Mouse (Mus musculus) heart, embryonic 12.5 days (tissue): ENCODE results near the gene Olfr372. TPM values are rescaled to one million over a fixed set of nuclear protein-coding genes. Genes with fewer than 3 reads are reported as not detected.
"Not testable (repeated sequence)": the region's sequence is repeated elsewhere in the genome, so short reads cannot be mapped to it uniquely, and the experiment has no call there.

Experiments used
- ATAC-seq: fragments of 200-750 bp; cut with Nextera tagmentation; 2 replicates; pipeline ENCODE4 v1.8.0; 2017; ENCODE audit warnings: moderate TSS enrichment, moderate library complexity; ENCODE audit not compliant: insufficient number of reproducible peaks, low FRiP score
- H3K27ac ChIP-seq: fragments of 300-500 bp; sonication (generic); 2 replicates; pipeline ENCODE4 v1.5.1; 2016; ENCODE audit warnings: mild to moderate bottlenecking, moderate library complexity; ENCODE audit not compliant: poor library complexity, severe bottlenecking
- H3K27me3 ChIP-seq: fragments of 300-500 bp; sonication (generic); replicated peaks from 2 replicates; pipeline ENCODE4 v1.6.1; 2016; ENCODE audit warnings: mild to moderate bottlenecking, moderate library complexity
- H3K36me3 ChIP-seq: fragments of 300-500 bp; sonication (generic); 2 replicates; pipeline ENCODE4 v1.6.1; 2016; ENCODE audit warnings: mild to moderate bottlenecking, moderate library complexity
- H3K4me1 ChIP-seq: fragments of 300-500 bp; sonication (generic); replicated peaks from 2 replicates; pipeline ENCODE4 v1.6.1; 2016; ENCODE audit warnings: mild to moderate bottlenecking
- H3K4me2 ChIP-seq: fragments of 300-500 bp; sonication (generic); 2 replicates; pipeline ENCODE4 v1.6.1; 2016; ENCODE audit warnings: mild to moderate bottlenecking, moderate library complexity
- H3K4me3 ChIP-seq: fragments of 300-500 bp; sonication (generic); 2 replicates; pipeline ENCODE4 v1.5.1; 2016; ENCODE audit warnings: mild to moderate bottlenecking
- H3K9ac ChIP-seq: fragments of 300-500 bp; sonication (generic); 2 replicates; pipeline ENCODE4 v1.6.1; 2016; ENCODE audit warnings: mild to moderate bottlenecking, moderate library complexity
- H3K9me3 ChIP-seq: fragments of 300-500 bp; sonication (generic); replicated peaks from 2 replicates; pipeline ENCODE4 v1.6.1; 2016; ENCODE audit warnings: mild to moderate bottlenecking, moderate library complexity
- WGBS: fragments of 180-500 bp; shearing (Covaris S2); methylation state at CpG from one replicate; pipeline ENCODE4 v1.1.7; 2016; 5-methylcytosine and 5-hydroxymethylcytosine counted together
- polyA plus RNA-seq: library from polyadenylated mRNA; unstranded; fragments of >200 nt; fragmentation: Nextera tagmentation; extraction: Ambion mirVana; gene quantifications from 2 replicates; pipeline ENCODE4 v1.2.1, GENCODE M21; 2016

Olfr372 gene
- polyA plus RNA-seq, 1 experiment from 2014 or later = not detected

DNA sequence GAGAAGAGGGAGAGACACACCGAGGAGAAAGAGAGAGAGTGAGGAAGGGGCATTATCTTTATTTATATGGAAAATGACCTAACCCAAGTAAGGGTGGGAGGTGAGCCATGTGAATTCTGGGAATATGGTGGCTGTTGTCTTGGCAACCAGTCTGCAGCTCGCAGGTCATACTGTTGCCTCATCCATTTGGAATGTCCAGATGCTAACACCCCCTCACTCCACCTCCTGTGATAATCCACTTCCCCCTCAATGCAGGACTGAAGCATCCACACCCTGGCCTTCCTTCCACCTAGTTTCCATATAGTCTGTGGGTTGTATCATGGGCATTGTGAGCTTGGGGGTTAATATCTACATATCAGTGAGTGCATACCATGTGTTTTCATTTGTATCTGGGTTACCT is 21.2 kb upstream of the Olfr372 start:
- Histone ChIP-seq H3K9me3 (no peaks in the 10 kb centered on the region), H3K36me3 (no peaks in the 10 kb centered on the region), H3K27me3 (no peaks in the 10 kb centered on the region), H3K27ac (no peak overlapping the region), H3K4me3 (no peak overlapping the region), H3K9ac (no peak overlapping the region), H3K4me1 (no peaks in the 10 kb centered on the region), H3K4me2 (no peak overlapping the region)
- ATAC-seq = 0 out of 2 replicates have a peak, but pooled peaks have one; percentile 18
- 51% methylated on average over 2 of the region's 2 CpGs for WGBS

DNA sequence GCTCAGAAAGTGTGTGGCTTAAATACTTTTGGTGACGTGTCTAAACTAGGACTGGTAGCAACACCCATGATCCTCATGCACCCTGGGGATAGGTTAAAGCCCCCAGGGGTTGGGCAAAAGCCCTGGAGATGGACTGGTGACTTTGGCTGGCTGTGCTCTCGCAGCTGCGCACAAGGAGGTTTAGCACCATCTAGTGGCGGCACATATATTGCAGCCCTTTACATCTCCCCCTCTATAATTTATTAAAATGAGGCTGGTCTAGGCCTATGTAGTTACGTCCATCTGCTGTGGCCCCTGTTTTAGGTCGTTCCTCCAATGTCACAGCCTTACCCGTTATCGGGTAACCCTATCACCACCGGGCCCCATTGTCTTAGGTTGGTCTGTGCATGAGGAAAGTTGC is 16.1 kb upstream of the Olfr372 start:
- H3K9me3 ChIP-seq, H3K9ac ChIP-seq, H3K27ac ChIP-seq, H3K4me1 ChIP-seq, H3K27me3 ChIP-seq, H3K4me3 ChIP-seq, H3K36me3 ChIP-seq, ATAC-seq, H3K4me2 ChIP-seq: not testable (repeated sequence)
- WGBS = 14% methylated on average over 5 of the region's 9 CpGs

GRCm38 (mm10) chr8:72032926-72033325 is 8.1 kb upstream of the Olfr372 start:
- not testable (repeated sequence) for H3K4me2 ChIP-seq, H3K9ac ChIP-seq, H3K27ac ChIP-seq, H3K9me3 ChIP-seq, H3K4me3 ChIP-seq, H3K4me1 ChIP-seq, H3K27me3 ChIP-seq, H3K36me3 ChIP-seq, ATAC-seq
- WGBS = 43% methylated on average over 4 of the region's 4 CpGs

DNA sequence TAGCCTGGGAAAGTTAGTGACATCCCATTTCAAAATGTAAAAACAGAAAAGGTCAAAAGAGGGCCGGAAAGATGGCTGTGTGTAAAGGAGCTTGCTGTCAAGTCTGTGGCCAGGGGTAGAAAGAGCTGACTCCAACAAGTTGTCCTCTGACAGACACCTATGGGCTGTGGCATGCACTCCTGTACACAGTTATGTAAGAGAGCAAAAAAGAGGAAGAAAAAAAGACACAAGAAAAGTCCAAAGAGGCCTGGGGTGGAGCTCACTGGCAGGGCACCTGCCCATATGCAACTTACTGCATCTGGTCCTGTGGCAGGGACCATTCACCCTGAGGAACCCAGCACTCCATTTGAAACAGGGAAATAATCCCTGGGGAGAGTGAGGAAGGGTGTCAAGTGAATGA is 1.5 kb downstream of the Olfr372 start:
- Histone ChIP-seq H3K9me3 (no peaks in the 10 kb centered on the region), H3K27me3 (no peaks in the 10 kb centered on the region), H3K36me3 (no peaks in the 10 kb centered on the region), H3K4me3 (no peak overlapping the region), H3K4me2 (no peak overlapping the region), H3K9ac (no peak overlapping the region), H3K4me1 (no peaks in the 10 kb centered on the region), H3K27ac (no peak overlapping the region)
- no peak for ATAC-seq
- WGBS = 71% methylated on average over 1 of the region's 1 CpGs

- H3K4me2 ChIP-seq, H3K27me3 ChIP-seq, H3K9ac ChIP-seq, H3K36me3 ChIP-seq, H3K9me3 ChIP-seq, H3K4me1 ChIP-seq, H3K27ac ChIP-seq, H3K4me3 ChIP-seq, ATAC-seq: not testable (repeated sequence)
These were observed 13.6 kb downstream of the Olfr372 start for GRCm38 (mm10) chr8:72054633-72055032.

DNA sequence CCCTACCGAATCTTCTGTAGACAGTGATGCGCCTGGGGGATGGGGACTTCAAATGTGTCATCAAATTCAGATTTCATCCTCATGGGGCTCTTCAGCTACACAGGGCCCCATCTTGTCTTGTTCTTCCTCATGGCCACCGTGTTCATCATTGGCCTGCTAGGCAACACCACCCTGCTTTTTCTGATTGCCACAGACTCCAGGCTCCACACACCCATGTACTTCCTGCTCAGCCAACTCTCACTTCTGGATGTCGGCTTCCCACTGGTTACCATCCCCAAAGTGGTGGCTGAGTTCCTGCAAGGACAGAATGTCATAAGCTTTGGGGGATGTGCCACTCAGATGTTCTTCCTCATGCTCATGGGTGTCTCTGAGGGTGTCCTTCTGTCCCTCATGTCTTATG is 16.6 kb downstream of the Olfr372 start:
- H3K9ac ChIP-seq, H3K4me1 ChIP-seq, H3K27me3 ChIP-seq, H3K36me3 ChIP-seq, ATAC-seq, H3K4me3 ChIP-seq, H3K4me2 ChIP-seq, H3K27ac ChIP-seq, H3K9me3 ChIP-seq: not testable (repeated sequence)
- WGBS = 77% methylated on average over 3 of the region's 4 CpGs

GRCm38 (mm10) chr8:72066819-72067399 is 25.9 kb downstream of the Olfr372 start:
- H3K27me3 ChIP-seq, H3K4me3 ChIP-seq, ATAC-seq, H3K9ac ChIP-seq, H3K36me3 ChIP-seq, H3K4me1 ChIP-seq, H3K4me2 ChIP-seq, H3K9me3 ChIP-seq, H3K27ac ChIP-seq: not testable (repeated sequence)
- 59% methylated on average over 1 of the region's 1 CpGs for WGBS

- H3K4me3 ChIP-seq, H3K27me3 ChIP-seq, H3K4me2 ChIP-seq, H3K9ac ChIP-seq, H3K9me3 ChIP-seq, H3K36me3 ChIP-seq, ATAC-seq, H3K27ac ChIP-seq, H3K4me1 ChIP-seq: not testable (repeated sequence)
These were observed 41.9 kb downstream of the Olfr372 start, which contains the start of gene Olfr373 for GRCm38 (mm10) chr8:72082877-72083276. TSS of gene Olfr373 (plus strand) at chr8:72083177.

DNA sequence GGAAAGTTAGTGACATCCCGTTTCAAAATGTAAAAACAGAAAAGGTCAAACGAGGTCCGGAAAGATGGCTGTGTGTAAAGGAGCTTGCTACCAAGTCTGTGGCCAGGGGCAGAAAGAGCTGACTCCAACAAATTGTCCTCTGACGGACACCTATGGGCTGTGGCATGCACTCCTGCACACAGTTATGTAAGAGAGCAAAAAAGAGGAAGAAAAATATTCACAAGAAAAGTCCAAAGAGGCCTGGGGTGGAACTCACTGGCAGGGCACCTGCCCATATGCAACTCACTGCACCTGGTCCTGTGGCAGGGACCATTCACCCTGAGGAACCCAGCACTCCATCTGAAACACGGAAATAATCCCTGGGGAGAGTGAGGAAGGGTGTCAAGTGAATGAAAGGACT is 43.7 kb downstream of the Olfr372 start:
- 56% methylated on average over 5 of the region's 5 CpGs for WGBS
- ATAC-seq = no peak

GRCm38 (mm10) chr8:72087611-72088010 is 46.6 kb downstream of the Olfr372 start:
- WGBS = 81% methylated on average over 3 of the region's 3 CpGs
- not testable (repeated sequence) for H3K4me2 ChIP-seq, H3K36me3 ChIP-seq, H3K4me3 ChIP-seq, H3K27ac ChIP-seq, ATAC-seq, H3K9ac ChIP-seq, H3K4me1 ChIP-seq, H3K27me3 ChIP-seq, H3K9me3 ChIP-seq

More for the DNA sequence above, 43.7 kb downstream of the Olfr372 start:
- Histone ChIP-seq H3K9me3 (no peaks in the 10 kb centered on the region), H3K36me3 (no peaks in the 10 kb centered on the region), H3K4me1 (no peaks in the 10 kb centered on the region), H3K4me2 (no peak overlapping the region), H3K4me3 (no peak overlapping the region), H3K27me3 (no peaks in the 10 kb centered on the region), H3K9ac (no peak overlapping the region), H3K27ac (no peak overlapping the region)

GRCm38 (mm10) chr8:72096721-72097120 is 55.7 kb downstream of the Olfr372 start:
- not testable (repeated sequence) for H3K9me3 ChIP-seq, H3K4me3 ChIP-seq, ATAC-seq, H3K4me2 ChIP-seq, H3K36me3 ChIP-seq, H3K4me1 ChIP-seq, H3K27me3 ChIP-seq, H3K27ac ChIP-seq, H3K9ac ChIP-seq

GRCm38 (mm10) chr8:72099377-72100103 is 58.5 kb downstream of the Olfr372 start:
- H3K27me3 ChIP-seq, H3K27ac ChIP-seq, ATAC-seq, H3K9me3 ChIP-seq, H3K36me3 ChIP-seq, H3K4me1 ChIP-seq, H3K4me2 ChIP-seq, H3K4me3 ChIP-seq, H3K9ac ChIP-seq: not testable (repeated sequence)
- 51% methylated on average over 6 of the region's 7 CpGs for WGBS
